Mouse (Mus musculus) heart, postnatal 0 days (tissue): ENCODE results near the gene Arl4c.

Experiments
- CTCF ChIP-seq: IDR thresholded peaks from 2 replicates; pipeline ENCODE4 v1.5.1; 2016; ENCODE audit warnings: antibody characterized with exemption, control low read depth, low read depth
- EP300 ChIP-seq: IDR thresholded peaks from 2 replicates; pipeline ENCODE4 v1.6.1; 2016; ENCODE audit warnings: antibody characterized with exemption, low read depth

DNA sequence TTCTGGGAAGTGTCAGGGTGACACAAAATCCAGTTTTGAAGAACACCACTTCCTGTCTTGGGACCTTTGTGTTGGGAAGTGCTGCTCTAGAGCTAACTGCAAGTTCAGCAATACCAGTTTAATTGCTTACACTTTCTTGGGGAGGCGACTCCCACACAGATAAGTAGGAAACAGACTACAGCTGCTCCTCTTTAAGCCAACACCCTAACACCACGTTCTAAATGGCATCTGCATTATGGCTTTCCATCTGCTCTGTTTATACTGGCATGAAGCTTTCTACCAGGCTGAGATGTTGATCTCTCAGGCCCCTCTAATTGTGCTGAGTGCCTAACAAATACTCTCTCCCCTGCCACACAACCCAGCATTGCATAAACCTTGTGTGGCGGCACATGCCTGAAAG, 36.9 kb upstream of the Arl4c start:
- TF ChIP-seq CTCF, result no peak
- TF ChIP-seq EP300, result no peak
